Mouse (Mus musculus) stomach, postnatal 0 days (tissue): ENCODE measurements around the gene 2010003K11Rik. TPM values are rescaled to one million over a fixed set of nuclear protein-coding genes. Genes with fewer than 3 reads are reported as not detected.

Source experiments
- ATAC-seq: fragments of 200-750 bp; cut with Nextera tagmentation; 2 replicates; pipeline ENCODE4 v1.8.0; 2017; ENCODE audit not compliant: low FRiP score, low TSS enrichment
- DNase-seq: peaks from one replicate; pipeline ENCODE4 v3.0.0-alpha.2; 2016; ENCODE audit warnings: low spot score
- H3K27ac ChIP-seq: fragments of 300-500 bp; sonication (generic); replicated peaks from 2 replicates; pipeline ENCODE4 v1.5.1; 2014; ENCODE audit warnings: mild to moderate bottlenecking, control low read depth
- H3K27me3 ChIP-seq: fragments of 300-500 bp; sonication (generic); 2 replicates; pipeline ENCODE4 v1.6.1; 2014; ENCODE audit warnings: low read length; ENCODE audit not compliant: control insufficient read depth, insufficient read depth
- H3K36me3 ChIP-seq: fragments of 300-500 bp; sonication (generic); 2 replicates; pipeline ENCODE4 v1.6.1; 2014; ENCODE audit warnings: low read length, mixed read lengths; ENCODE audit not compliant: control insufficient read depth, insufficient read depth
- H3K4me1 ChIP-seq: fragments of 300-500 bp; sonication (generic); replicated peaks from 2 replicates; pipeline ENCODE4 v1.6.1; 2014; ENCODE audit warnings: antibody characterized with exemption; ENCODE audit not compliant: control insufficient read depth, insufficient read depth
- H3K4me2 ChIP-seq: fragments of 300-500 bp; sonication (generic); replicated peaks from 2 replicates; pipeline ENCODE4 v1.6.1; 2014; ENCODE audit warnings: low read depth, mild to moderate bottlenecking, control low read depth, moderate library complexity
- H3K4me3 ChIP-seq: fragments of 300-500 bp; sonication (generic); 2 replicates; pipeline ENCODE4 v1.5.1; 2014; ENCODE audit warnings: low read depth, low read length, control low read depth
- H3K9ac ChIP-seq: fragments of 300-500 bp; sonication (generic); 2 replicates; pipeline ENCODE4 v1.6.1; 2014; ENCODE audit warnings: mild to moderate bottlenecking, low read length, control low read depth, mixed read lengths
- H3K9me3 ChIP-seq: fragments of 300-500 bp; sonication (generic); 2 replicates; pipeline ENCODE4 v1.6.1; 2016; ENCODE audit warnings: low read length; ENCODE audit not compliant: control insufficient read depth
- CTCF ChIP-seq: IDR thresholded peaks from 2 replicates; pipeline ENCODE4 v1.5.1; 2016; ENCODE audit warnings: antibody characterized with exemption, low read depth, mild to moderate bottlenecking, moderate library complexity
- EP300 ChIP-seq: optimal IDR thresholded peaks from 2 replicates; pipeline ENCODE3; 2016; ENCODE audit warnings: antibody characterized with exemption
- WGBS: fragments of 180-500 bp; shearing (Covaris S2); extraction: QIAGEN DNeasy Blood & Tissue Kit; methylation state at CpG from one replicate; pipeline ENCODE4 v1.1.7; 2014; 5-methylcytosine and 5-hydroxymethylcytosine counted together
- polyA plus RNA-seq: library from polyadenylated mRNA; unstranded; fragments of >200 nt; fragmentation: Nextera tagmentation; extraction: Ambion mirVana; gene quantifications from 2 replicates; pipeline ENCODE4 v1.2.1, GENCODE M21; 2015

Gene 2010003K11Rik
- polyA plus RNA-seq, 1 experiment from 2014 or later: 1.5 TPM

GRCm38 (mm10) chr19:4494707-4495106 lies 3.7 kb downstream of the 2010003K11Rik start:
- Histone ChIP-seq H3K36me3 (no peaks in the 10 kb centered on the region), H3K9ac (no peak overlapping the region), H3K27ac (no peak overlapping the region), H3K4me1 (no peaks in the 10 kb centered on the region), H3K4me2 (no peak overlapping the region), H3K27me3 (no peaks in the 10 kb centered on the region), H3K9me3 (no peaks in the 10 kb centered on the region), H3K4me3 (no peak overlapping the region)
- TF ChIP-seq EP300: no peak
- TF ChIP-seq CTCF: no peak
- no peak for ATAC-seq
- WGBS: 82% methylated on average over 7 of the region's 7 CpGs
- no peak for DNase-seq

- no peak overlapping the region for H3K27ac ChIP-seq
Measured at GRCm38 (mm10) chr19:4492526-4493296, 5.7 kb downstream of the 2010003K11Rik start.

GRCm38 (mm10) chr19:4491080-4491695 lies 7.2 kb downstream of the 2010003K11Rik start:
- DNase-seq (no peak), ATAC-seq (no peak)
- no peak overlapping the region for H3K27ac ChIP-seq
- no peak overlapping the region for H3K4me2 ChIP-seq
- H3K9me3 ChIP-seq: no peaks in the 10 kb centered on the region
- no peak overlapping the region for H3K4me3 ChIP-seq
- H3K4me1 ChIP-seq: peaks cover 2% of the 10 kb centered on the region; the same call in 1 of the 2 replicates
- no peaks in the 10 kb centered on the region for H3K36me3 ChIP-seq
- TF ChIP-seq CTCF: peak; percentile 40
- TF ChIP-seq EP300: no peak
- no peak overlapping the region for H3K9ac ChIP-seq
- 61% methylated on average over 10 of the region's 10 CpGs for WGBS
- H3K27me3 ChIP-seq: no peaks in the 10 kb centered on the region

More at GRCm38 (mm10) chr19:4492526-4493296, 5.7 kb downstream of the 2010003K11Rik start:
- no peak overlapping the region for H3K4me3 ChIP-seq
- no peaks in the 10 kb centered on the region for H3K9me3 ChIP-seq
- DNase-seq: no peak
- ATAC-seq: no peak
- 56% methylated on average over 9 of the region's 9 CpGs for WGBS
- H3K36me3 ChIP-seq: no peaks in the 10 kb centered on the region
- H3K4me2 ChIP-seq: no peak overlapping the region
- H3K27me3 ChIP-seq: no peaks in the 10 kb centered on the region
- H3K9ac ChIP-seq: peak overlapping the region; percentile 14; the same call in 1 of the 2 replicates
- peaks cover 2% of the 10 kb centered on the region; the same call in 1 of the 2 replicates for H3K4me1 ChIP-seq
- TF ChIP-seq CTCF: no peak
- no peak for TF ChIP-seq EP300

- no peak overlapping the region for H3K4me2 ChIP-seq
- ATAC-seq: no peak
- peak; percentile 43 for DNase-seq
- no peak overlapping the region for H3K9ac ChIP-seq
- H3K36me3 ChIP-seq: no peaks in the 10 kb centered on the region
- no peaks in the 10 kb centered on the region for H3K27me3 ChIP-seq
- 43% methylated on average over 2 of the region's 2 CpGs for WGBS
- H3K4me1 ChIP-seq: peaks cover 2% of the 10 kb centered on the region; the same call in 1 of the 2 replicates
- TF ChIP-seq CTCF: no peak
- no peak for TF ChIP-seq EP300
- no peak overlapping the region for H3K27ac ChIP-seq
- no peak overlapping the region for H3K4me3 ChIP-seq
- no peaks in the 10 kb centered on the region for H3K9me3 ChIP-seq
Measured at GRCm38 (mm10) chr19:4487877-4488276, 10.5 kb downstream of the 2010003K11Rik start.

GRCm38 (mm10) chr19:4485006-4485405 lies 13.4 kb downstream of the 2010003K11Rik start:
- Histone ChIP-seq H3K27me3 (no peaks in the 10 kb centered on the region), H3K4me1 (peaks cover 2% of the 10 kb centered on the region; the same call in 1 of the 2 replicates), H3K4me2 (no peak overlapping the region), H3K36me3 (no peaks in the 10 kb centered on the region), H3K9ac (no peak overlapping the region), H3K4me3 (no peak overlapping the region), H3K9me3 (no peaks in the 10 kb centered on the region), H3K27ac (no peak overlapping the region)
- TF ChIP-seq EP300: no peak
- no peak for TF ChIP-seq CTCF
- ATAC-seq: no peak
- no peak for DNase-seq
- WGBS: 18% methylated on average over 5 of the region's 5 CpGs
